Mouse (Mus musculus) limb, embryonic 12.5 days (tissue): ENCODE measurements around the gene Med22. TPM values are rescaled to one million over a fixed set of nuclear protein-coding genes. Genes with fewer than 3 reads are reported as not detected.

Experiments
- ATAC-seq: fragments of 200-750 bp; cut with Nextera tagmentation; 2 replicates; pipeline ENCODE4 v1.8.0; 2017; ENCODE audit warnings: low read depth, moderate TSS enrichment; ENCODE audit not compliant: insufficient number of reproducible peaks, insufficient read depth, low FRiP score, low TSS enrichment
- H3K27ac ChIP-seq: fragments of 300-500 bp; sonication (generic); 2 replicates; pipeline ENCODE4 v1.5.1; 2016; ENCODE audit warnings: mild to moderate bottlenecking, moderate library complexity
- H3K27me3 ChIP-seq: fragments of 300-500 bp; sonication (generic); 2 replicates; pipeline ENCODE4 v1.6.1; 2016; ENCODE audit warnings: mild to moderate bottlenecking, moderate library complexity
- H3K36me3 ChIP-seq: fragments of 300-500 bp; sonication (generic); 2 replicates; pipeline ENCODE4 v1.6.1; 2016; ENCODE audit warnings: mild to moderate bottlenecking, moderate library complexity
- H3K4me1 ChIP-seq: fragments of 300-500 bp; sonication (generic); replicated peaks from 2 replicates; pipeline ENCODE4 v1.6.1; 2016
- H3K4me2 ChIP-seq: fragments of 300-500 bp; sonication (generic); 2 replicates; pipeline ENCODE4 v1.6.1; 2016; ENCODE audit warnings: mild to moderate bottlenecking, moderate library complexity
- H3K4me3 ChIP-seq: fragments of 300-500 bp; sonication (generic); replicated peaks from 2 replicates; pipeline ENCODE4 v1.5.1; 2016; ENCODE audit warnings: mild to moderate bottlenecking
- H3K9ac ChIP-seq: fragments of 300-500 bp; sonication (generic); replicated peaks from 2 replicates; pipeline ENCODE4 v1.6.1; 2016; ENCODE audit warnings: mild to moderate bottlenecking, moderate library complexity
- H3K9me3 ChIP-seq: fragments of 300-500 bp; sonication (generic); 2 replicates; pipeline ENCODE4 v1.6.1; 2016; ENCODE audit warnings: mild to moderate bottlenecking, moderate library complexity
- WGBS: fragments of 180-500 bp; shearing (Covaris S2); methylation state at CpG from one replicate; pipeline ENCODE4 v1.1.7; 2016; 5-methylcytosine and 5-hydroxymethylcytosine counted together
- polyA plus RNA-seq: library from polyadenylated mRNA; unstranded; fragments of >200 nt; fragmentation: Nextera tagmentation; extraction: Ambion mirVana; gene quantifications from 2 replicates; pipeline ENCODE4 v1.2.1, GENCODE M21; 2016

The Med22 gene
- polyA plus RNA-seq, 1 experiment from 2014 or later = 66.5 TPM

GRCm38 (mm10) chr2:26935286-26935685 lies 24.8 kb upstream of the Med22 start:
- Histone ChIP-seq H3K36me3 (peaks cover 16% of the 10 kb centered on the region), H3K27ac (no peak overlapping the region), H3K4me3 (no peak overlapping the region), H3K9me3 (no peaks in the 10 kb centered on the region), H3K4me1 (peaks cover 21% of the 10 kb centered on the region), H3K27me3 (no peaks in the 10 kb centered on the region), H3K9ac (no peak overlapping the region), H3K4me2 (no peak overlapping the region)
- no peak for ATAC-seq
- WGBS = 79% methylated on average over 2 of the region's 2 CpGs

GRCm38 (mm10) chr2:26933304-26934055 lies 23.0 kb upstream of the Med22 start, which contains the start of the genes Surf4 and Stkld1:
Surf4 (minus strand) TSS chr2:26933928.
Stkld1 (plus strand) TSS chr2:26934047.
- Histone ChIP-seq H3K4me2 (peak within 1 kb of the TSS; percentile 79), H3K36me3 (peaks cover 34% of the 10 kb centered on the region), H3K27me3 (no peaks in the 10 kb centered on the region), H3K4me1 (peaks cover 21% of the 10 kb centered on the region), H3K4me3 (peak within 1 kb of the TSS; percentile 98), H3K9me3 (no peaks in the 10 kb centered on the region), H3K27ac (peak within 1 kb of the TSS; percentile 93), H3K9ac (peak within 1 kb of the TSS; percentile 97)
- ATAC-seq = peak; percentile 96
- 1% methylated on average over 58 of the region's 70 CpGs for WGBS

DNA sequence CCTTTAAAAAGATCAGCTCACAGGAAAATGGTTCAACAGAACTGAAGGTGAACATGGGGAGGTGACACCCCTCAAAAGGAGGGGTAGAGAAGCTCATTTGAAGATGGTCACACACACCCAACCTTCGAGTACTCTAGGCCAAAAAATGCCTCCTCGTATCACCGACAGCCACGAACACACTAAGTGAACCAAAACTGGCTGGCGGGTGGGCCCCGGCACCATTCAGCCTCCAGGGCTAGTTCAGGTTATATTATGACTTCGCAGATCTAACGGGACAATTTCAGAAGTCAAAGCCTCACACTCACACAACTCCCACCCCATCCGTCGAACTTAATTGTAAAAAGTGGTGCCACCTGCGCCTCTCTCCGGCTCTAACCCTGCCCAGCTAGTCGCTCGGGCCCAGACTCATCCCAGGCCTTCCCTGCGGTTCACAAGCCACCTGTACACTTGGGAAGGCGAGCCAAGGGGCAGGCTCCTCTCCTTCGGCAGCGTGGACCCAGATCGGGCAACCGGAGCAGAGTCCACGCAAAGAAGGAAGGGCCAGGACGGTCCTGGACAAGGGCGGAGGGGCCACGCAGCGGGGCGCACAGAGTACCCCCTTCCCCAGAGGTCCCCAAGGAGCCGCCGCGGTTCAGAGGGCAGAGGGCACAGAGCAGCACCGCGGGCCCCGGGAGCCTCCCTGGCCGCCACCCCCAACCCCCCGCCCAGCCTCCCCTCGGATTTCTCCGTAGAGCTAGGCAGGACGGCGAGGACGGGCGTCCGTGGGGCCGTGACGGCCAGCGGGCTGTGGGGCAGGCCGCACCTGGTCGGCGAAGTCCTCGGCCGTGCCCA lies 22.2 kb upstream of the Med22 start:
- no peaks in the 10 kb centered on the region for H3K27me3 ChIP-seq
- no peaks in the 10 kb centered on the region for H3K9me3 ChIP-seq
- WGBS = 2% methylated on average over 48 of the region's 49 CpGs
- ATAC-seq = no peak
- H3K9ac ChIP-seq = peak overlapping the region; percentile 97
- H3K27ac ChIP-seq = peak overlapping the region; percentile 93
- peak overlapping the region; percentile 98 for H3K4me3 ChIP-seq
- H3K36me3 ChIP-seq = peaks cover 42% of the 10 kb centered on the region
- H3K4me1 ChIP-seq = peaks cover 21% of the 10 kb centered on the region
- H3K4me2 ChIP-seq = peak overlapping the region; percentile 79

GRCm38 (mm10) chr2:26930390-26930789 lies 19.9 kb upstream of the Med22 start:
- H3K9me3 ChIP-seq = no peaks in the 10 kb centered on the region
- H3K27ac ChIP-seq = no peak overlapping the region
- no peak overlapping the region for H3K4me2 ChIP-seq
- no peaks in the 10 kb centered on the region for H3K27me3 ChIP-seq
- no peak for ATAC-seq
- WGBS = 62% methylated on average over 1 of the region's 1 CpGs
- H3K36me3 ChIP-seq = peaks cover 65% of the 10 kb centered on the region
- H3K9ac ChIP-seq = no peak overlapping the region
- H3K4me1 ChIP-seq = peaks cover 21% of the 10 kb centered on the region
- no peak overlapping the region for H3K4me3 ChIP-seq

DNA sequence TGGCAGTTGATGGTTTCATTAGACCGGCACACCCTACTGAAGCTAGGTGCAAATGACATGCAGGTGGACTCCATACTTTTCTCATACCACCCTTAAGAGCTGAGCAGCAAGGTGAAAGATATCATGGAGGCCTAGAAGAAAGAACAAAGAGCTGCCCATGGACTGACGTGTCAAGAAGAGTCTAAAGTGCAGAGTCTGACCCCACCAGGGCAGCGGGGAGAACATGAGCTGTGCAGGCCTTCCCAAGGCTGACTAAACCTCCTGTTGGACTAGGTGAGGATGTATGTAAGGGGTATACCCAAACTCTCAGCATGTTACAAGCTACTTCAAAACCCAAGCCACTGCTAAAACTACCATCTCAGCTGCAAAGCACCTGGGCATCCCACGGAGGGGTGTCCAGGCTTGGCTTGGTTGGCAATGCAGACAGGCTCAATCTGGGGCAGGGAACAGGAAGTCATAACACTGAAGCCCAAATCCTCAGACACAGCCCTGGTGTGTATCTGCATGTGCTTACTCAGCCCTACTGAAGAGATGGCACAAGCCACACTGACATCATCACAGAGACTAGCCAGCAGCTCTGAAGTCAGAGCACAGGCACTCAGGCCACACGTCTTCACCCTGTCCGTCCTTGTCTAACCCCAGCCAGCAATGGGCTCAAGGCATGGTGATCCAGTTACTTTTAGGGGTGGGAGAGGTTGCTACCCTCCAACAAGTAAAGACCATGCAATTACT lies 17.4 kb upstream of the Med22 start:
- no peak for ATAC-seq
- 87% methylated on average over 6 of the region's 6 CpGs for WGBS

GRCm38 (mm10) chr2:26921784-26922183 lies 11.3 kb upstream of the Med22 start:
- Histone ChIP-seq H3K4me3 (no peak overlapping the region), H3K27ac (no peak overlapping the region), H3K9ac (no peak overlapping the region), H3K4me1 (peaks cover 15% of the 10 kb centered on the region), H3K36me3 (peaks cover 91% of the 10 kb centered on the region), H3K27me3 (no peaks in the 10 kb centered on the region), H3K4me2 (no peak overlapping the region), H3K9me3 (no peaks in the 10 kb centered on the region)
- ATAC-seq = no peak
- WGBS = 80% methylated on average over 9 of the region's 9 CpGs

More for the DNA sequence above, 17.4 kb upstream of the Med22 start:
- Histone ChIP-seq H3K9ac (no peak overlapping the region), H3K4me1 (peaks cover 21% of the 10 kb centered on the region), H3K27me3 (no peaks in the 10 kb centered on the region), H3K27ac (no peak overlapping the region), H3K9me3 (no peaks in the 10 kb centered on the region), H3K4me3 (no peak overlapping the region), H3K36me3 (peaks cover 90% of the 10 kb centered on the region), H3K4me2 (no peak overlapping the region)

- Histone ChIP-seq H3K9me3 (no peaks in the 10 kb centered on the region), H3K27me3 (no peaks in the 10 kb centered on the region), H3K4me1 (peaks cover 23% of the 10 kb centered on the region), H3K4me2 (no peak overlapping the region), H3K27ac (no peak overlapping the region), H3K36me3 (peaks cover 77% of the 10 kb centered on the region), H3K9ac (no peak overlapping the region), H3K4me3 (no peak overlapping the region)
- WGBS = 90% methylated on average over 6 of the region's 6 CpGs
- ATAC-seq = no peak
Observed at GRCm38 (mm10) chr2:26920190-26920855, 9.8 kb upstream of the Med22 start.

DNA sequence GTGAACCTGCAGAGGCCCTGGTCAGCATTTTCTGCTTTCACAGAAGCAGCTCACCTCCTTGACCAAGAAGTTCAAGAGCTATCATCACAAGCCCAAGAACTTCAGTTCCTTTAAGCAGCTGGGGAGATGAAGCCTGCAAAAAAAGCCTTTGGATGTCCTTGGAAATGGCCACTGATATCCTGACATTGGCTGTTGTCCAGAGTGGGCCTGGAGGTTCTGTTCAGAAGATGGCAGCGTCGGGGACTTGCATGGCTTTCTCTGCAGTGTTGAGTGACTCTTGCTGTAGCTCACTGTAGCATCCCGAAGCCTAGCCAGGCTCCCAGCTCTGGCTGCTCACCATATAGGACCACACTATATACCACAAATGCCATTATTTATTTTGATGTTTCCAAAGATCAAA lies 9.2 kb upstream of the Med22 start:
- Histone ChIP-seq H3K9ac (no peak overlapping the region), H3K27me3 (no peaks in the 10 kb centered on the region), H3K4me1 (peaks cover 29% of the 10 kb centered on the region), H3K9me3 (no peaks in the 10 kb centered on the region), H3K36me3 (peaks cover 71% of the 10 kb centered on the region), H3K4me3 (no peak overlapping the region), H3K27ac (no peak overlapping the region), H3K4me2 (no peak overlapping the region)
- ATAC-seq = no peak
- WGBS = 87% methylated on average over 3 of the region's 3 CpGs

DNA sequence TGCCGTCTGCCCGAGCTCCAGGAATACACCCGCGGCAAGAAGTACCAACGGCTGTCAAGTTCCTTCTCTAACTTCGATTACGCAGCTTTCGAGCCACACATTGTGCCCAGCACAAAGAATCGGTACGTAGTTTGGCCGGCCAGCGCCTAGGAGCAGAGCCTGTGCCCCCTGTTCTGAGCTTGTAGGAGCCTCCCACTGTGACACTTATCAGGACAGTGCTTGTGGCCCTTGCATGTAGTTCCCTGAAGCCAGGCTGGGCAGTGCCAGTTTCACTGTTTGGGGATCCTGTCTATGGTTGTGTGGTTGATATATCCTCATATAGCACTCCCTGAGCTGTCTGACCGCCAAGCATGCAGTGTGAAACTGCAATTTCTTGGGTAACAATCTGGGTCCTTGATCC lies 6.3 kb upstream of the Med22 start:
- peak overlapping the region; percentile 69; the same call in 1 of the 2 replicates for H3K27ac ChIP-seq
- ATAC-seq = no peak
- H3K4me2 ChIP-seq = peak overlapping the region; percentile 98
- no peaks in the 10 kb centered on the region for H3K27me3 ChIP-seq
- no peaks in the 10 kb centered on the region for H3K9me3 ChIP-seq
- H3K4me3 ChIP-seq = peak overlapping the region; percentile 76
- peaks cover 44% of the 10 kb centered on the region for H3K4me1 ChIP-seq
- peaks cover 71% of the 10 kb centered on the region for H3K36me3 ChIP-seq
- 2% methylated on average over 13 of the region's 13 CpGs for WGBS
- H3K9ac ChIP-seq = peak overlapping the region; percentile 81

DNA sequence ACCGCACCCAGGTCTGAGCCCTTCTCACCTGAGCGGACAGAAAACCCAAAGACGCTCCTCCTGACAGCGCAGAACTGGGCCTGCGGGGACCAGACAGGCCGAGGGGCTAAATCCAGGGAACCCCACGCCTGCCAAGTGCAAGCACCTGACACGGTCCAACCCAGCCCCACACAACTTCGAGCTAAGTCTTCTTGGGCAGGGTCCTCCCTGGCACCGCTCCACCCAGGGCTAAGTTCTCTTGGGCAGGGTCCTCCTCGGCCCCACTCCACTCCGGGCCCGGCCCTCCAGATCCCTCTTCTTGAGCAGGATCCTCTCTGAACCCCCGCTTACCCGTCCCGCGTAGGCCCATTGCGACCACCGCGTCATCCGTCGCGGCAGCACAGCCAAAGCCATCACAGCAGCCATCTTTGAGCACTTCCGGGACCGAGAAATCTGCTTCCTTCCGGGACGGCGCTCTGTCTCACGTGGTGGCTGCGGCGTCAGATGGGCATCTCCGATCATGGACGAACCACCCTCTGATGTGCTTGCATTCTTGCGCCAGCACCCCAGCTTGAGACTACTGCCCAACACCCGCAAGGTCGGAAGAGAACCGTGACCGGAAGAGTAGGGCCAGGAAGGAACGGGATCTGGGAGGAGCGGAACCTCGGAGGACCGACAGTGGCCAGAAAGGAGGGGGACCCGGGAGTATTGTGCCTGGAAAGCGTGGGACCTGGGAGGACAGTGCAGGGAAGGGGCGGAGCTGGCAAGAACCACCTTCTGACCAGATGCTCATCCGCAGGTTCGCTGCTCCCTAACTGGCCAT lies 5.7 kb upstream of the Med22 start, which contains the start of the genes Surf2 and Surf1:
TSS of gene Surf2 (plus strand) at position 441 of the 802 bp plus-strand sequence.
TSS of gene Surf1 (minus strand) at position 604 of the 802 bp plus-strand sequence.
- Histone ChIP-seq H3K27me3 (no peaks in the 10 kb centered on the region), H3K9me3 (no peaks in the 10 kb centered on the region), H3K4me2 (peak within 1 kb of the TSS; percentile 98), H3K27ac (peak within 1 kb of the TSS; percentile 69; the same call in 1 of the 2 replicates), H3K9ac (peak within 1 kb of the TSS; percentile 81), H3K4me3 (peak within 1 kb of the TSS; percentile 76), H3K4me1 (peaks cover 46% of the 10 kb centered on the region), H3K36me3 (peaks cover 70% of the 10 kb centered on the region)
- peak; percentile 54 for ATAC-seq
- WGBS = 2% methylated on average over 47 of the region's 47 CpGs
